Mouse (Mus musculus) brain, embryonic 14.5 days (tissue): ENCODE results near the gene Wnk4.

ENCODE experiments used
- CTCF ChIP-seq: fragments of 200-500 bp; IDR thresholded peaks from 2 replicates; pipeline ENCODE4 v1.5.1; 2012; ENCODE audit warnings: inconsistent platforms, mild to moderate bottlenecking, moderate library complexity, borderline replicate concordance; ENCODE audit not compliant: insufficient read depth, insufficient read length; ENCODE audit errors: extremely low read depth
- POLR2A ChIP-seq: fragments of 200-500 bp; IDR thresholded peaks from 2 replicates; pipeline ENCODE4 v1.6.1; 2012; ENCODE audit warnings: mild to moderate bottlenecking, inconsistent platforms, borderline replicate concordance; ENCODE audit not compliant: poor library complexity, insufficient read depth, insufficient read length, severe bottlenecking; ENCODE audit errors: extremely low read depth

- TF ChIP-seq CTCF (no peak), POLR2A (no peak)
Observed at GRCm38 (mm10) chr11:101220853-101221252, 39.5 kb upstream of the Wnk4 start.
